Mouse (Mus musculus): ENCODE data around the gene Scd4.

The Scd4 gene

GRCm38 (mm10) chr19:44332833-44333623 is at the start of gene Scd4:
Gene Scd4, plus strand, starts transcription at chr19:44333092.
- no peak for DNase-seq (ENCODE audit: low read depth)

GRCm38 (mm10) chr19:44283157-44284024 is 49.5 kb upstream of the Scd4 start:
- DNase-seq (ENCODE audit: low read depth): peak; percentile 89

GRCm38 (mm10) chr19:44284025-44284695 is 48.7 kb upstream of the Scd4 start:
- peak; percentile 95 for DNase-seq (ENCODE audit: low read depth)

GRCm38 (mm10) chr19:44284723-44285122 is 48.2 kb upstream of the Scd4 start:
- DNase-seq (ENCODE audit: low read depth): no peak

- DNase-seq (ENCODE audit: low read depth): no peak
Observed at GRCm38 (mm10) chr19:44285554-44285953, 47.3 kb upstream of the Scd4 start.

- DNase-seq (ENCODE audit: low read depth): no peak
Observed at GRCm38 (mm10) chr19:44286109-44286508, 46.8 kb upstream of the Scd4 start.

- DNase-seq (ENCODE audit: low read depth): no peak
Observed at GRCm38 (mm10) chr19:44287415-44288110, 45.3 kb upstream of the Scd4 start.

GRCm38 (mm10) chr19:44292083-44292482 is 40.8 kb upstream of the Scd4 start:
- no peak for DNase-seq (ENCODE audit: low read depth)

- DNase-seq (ENCODE audit: low read depth): no peak
Observed at GRCm38 (mm10) chr19:44292483-44292882, 40.4 kb upstream of the Scd4 start.

GRCm38 (mm10) chr19:44292941-44293768 is 39.7 kb upstream of the Scd4 start, which contains the start of gene Scd2:
Gene Scd2, plus strand, starts transcription at chr19:44293674.
- DNase-seq (ENCODE audit: low read depth): peak; percentile 43

GRCm38 (mm10) chr19:44293769-44294551 is 38.9 kb upstream of the Scd4 start:
- DNase-seq (ENCODE audit: low read depth): peak; percentile 89

GRCm38 (mm10) chr19:44294588-44295041 is 38.3 kb upstream of the Scd4 start:
- DNase-seq (ENCODE audit: low read depth): peak; percentile 96

GRCm38 (mm10) chr19:44295251-44295650 is 37.6 kb upstream of the Scd4 start:
- DNase-seq (ENCODE audit: low read depth): no peak

- peak; percentile 95 for DNase-seq (ENCODE audit: low read depth)
Observed at GRCm38 (mm10) chr19:44295741-44296140, 37.2 kb upstream of the Scd4 start.

- DNase-seq (ENCODE audit: low read depth): no peak
Observed at GRCm38 (mm10) chr19:44296186-44296585, 36.7 kb upstream of the Scd4 start.

GRCm38 (mm10) chr19:44297068-44297760 is 35.7 kb upstream of the Scd4 start:
- DNase-seq (ENCODE audit: low read depth): peak; percentile 59

GRCm38 (mm10) chr19:44297862-44298261 is 35.0 kb upstream of the Scd4 start:
- no peak for DNase-seq (ENCODE audit: low read depth)

GRCm38 (mm10) chr19:44299078-44299477 is 33.8 kb upstream of the Scd4 start:
- no peak for DNase-seq (ENCODE audit: low read depth)

- DNase-seq (ENCODE audit: low read depth): no peak
Observed at GRCm38 (mm10) chr19:44299902-44300301, 33.0 kb upstream of the Scd4 start.

Measured in induced T-regulatory cell, adult 2 months (primary cell).